Mouse (Mus musculus) liver, adult 2 months (tissue): ENCODE results near the gene Slc35e3.

Source experiments
- CTCF ChIP-seq: fragments of 200-500 bp; IDR thresholded peaks from 2 replicates; pipeline ENCODE4 v1.5.1; 2011; ENCODE audit warnings: low read depth, low read length, control low read depth
- POLR2A ChIP-seq: fragments of 200-500 bp; IDR thresholded peaks from 2 replicates; pipeline ENCODE4 v1.6.1; 2011; ENCODE audit warnings: low read length, control low read depth; ENCODE audit not compliant: insufficient read depth; ENCODE audit errors: extremely low read depth

DNA sequence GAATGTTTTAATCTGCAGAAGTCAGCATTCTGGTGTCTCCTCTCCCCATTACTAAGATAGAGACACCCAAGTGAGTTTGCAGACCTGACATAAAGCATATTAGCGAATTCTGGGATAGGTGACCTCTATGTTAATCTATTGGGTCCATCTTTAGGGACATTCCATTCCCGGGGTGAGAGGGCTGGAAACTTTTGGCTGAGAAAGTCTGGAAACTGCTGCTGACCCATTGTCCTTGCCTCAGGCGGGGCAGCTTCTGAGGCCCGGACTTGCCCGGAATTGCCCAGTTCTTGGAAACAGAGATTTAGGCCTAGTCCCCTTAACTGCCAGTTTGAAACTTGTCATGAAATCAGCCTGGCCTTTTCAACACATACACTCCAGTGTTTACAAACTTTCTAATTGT lies 34.8 kb downstream of the Slc35e3 start:
- TF ChIP-seq POLR2A (no peak), CTCF (no peak)
